Mouse (Mus musculus) left cerebral cortex, adult 2 months (tissue): Measurements from ENCODE around the gene Mast1. TPM values are rescaled to one million over a fixed set of nuclear protein-coding genes. Genes with fewer than 3 reads are reported as not detected.

Experiments used
- DNase-seq, 2 experiments: peaks; one replicate each; pipeline ENCODE4 v3.0.0; 2021 to 2022; ENCODE audit warnings: low spot score in 2 of 2, mixed read lengths in 1 of 2; ENCODE audit errors: extremely low spot score in 1 of 2
- H3K27ac ChIP-seq: fragments of 200-600 bp; 2 replicates; pipeline ENCODE4 v1.8.1; 2022
- H3K4me3 ChIP-seq: fragments of 200-600 bp; 2 replicates; pipeline ENCODE4 v1.8.1; 2022
- CTCF ChIP-seq: fragments of 200-600 bp; IDR thresholded peaks from 2 replicates; pipeline ENCODE4 v1.8.1; 2022; ENCODE audit warnings: antibody characterized with exemption, mild to moderate bottlenecking, moderate library complexity
- intact Hi-C: fragments of 180-260 bp; cut with DNase I; formaldehyde crosslinking; loops from one replicate; pipeline ENCODE4 v1.15.1; 2025
- total RNA-seq, 2 experiments: library from RNA; stranded (reverse); gene quantifications; 2 replicates each; pipeline ENCODE4 v1.2.3; 2021

The Mast1 gene
- total RNA-seq, 2 experiments from 2014 or later = 89.4 to 95.7 TPM

DNA sequence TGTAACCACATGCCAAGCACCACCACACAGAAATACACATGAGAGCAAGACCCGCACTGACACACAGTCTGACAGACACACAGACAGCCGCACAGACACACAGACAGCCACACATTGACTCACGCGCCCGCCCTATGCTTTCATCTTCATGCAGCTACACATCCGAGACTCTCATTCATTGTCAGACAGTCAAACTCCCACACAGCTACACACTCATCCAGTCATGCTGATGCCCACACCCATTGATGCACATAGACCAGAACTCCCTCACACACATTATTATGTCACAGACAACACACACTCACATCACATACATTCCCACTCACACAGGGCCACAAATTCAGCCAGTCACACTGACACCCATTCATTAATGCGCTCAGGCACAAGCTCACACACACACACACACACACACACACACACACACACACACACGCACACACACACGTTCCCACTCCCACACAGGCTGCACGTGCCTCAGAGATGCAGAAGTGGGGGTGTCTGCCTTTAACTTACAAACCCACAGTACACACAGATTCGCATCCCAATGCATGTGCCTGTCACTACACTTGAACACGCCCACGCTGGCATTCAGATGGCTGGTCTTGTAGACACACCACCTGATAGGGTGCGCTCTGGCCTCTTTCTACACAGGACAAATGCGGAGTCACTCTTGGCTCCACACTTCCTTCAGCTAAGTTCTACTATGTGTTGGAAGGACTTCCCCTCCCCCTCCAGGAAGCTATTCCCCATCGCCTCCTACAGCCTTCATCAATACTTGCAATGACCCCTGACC is 3.2 kb downstream of the Mast1 start:
- peak; percentile 31 to 34 for DNase-seq
- intact Hi-C loops = no loop called here
- Histone ChIP-seq H3K27ac (no peak overlapping the region), H3K4me3 (peak overlapping the region; percentile 89)
- no peak for TF ChIP-seq CTCF

GRCm38 (mm10) chr8:84930582-84930981 is 6.6 kb downstream of the Mast1 start:
- no peak overlapping the region for H3K4me3 ChIP-seq
- no peak for DNase-seq
- no peak overlapping the region for H3K27ac ChIP-seq
- intact Hi-C loops = no loop called here
- no peak for TF ChIP-seq CTCF

DNA sequence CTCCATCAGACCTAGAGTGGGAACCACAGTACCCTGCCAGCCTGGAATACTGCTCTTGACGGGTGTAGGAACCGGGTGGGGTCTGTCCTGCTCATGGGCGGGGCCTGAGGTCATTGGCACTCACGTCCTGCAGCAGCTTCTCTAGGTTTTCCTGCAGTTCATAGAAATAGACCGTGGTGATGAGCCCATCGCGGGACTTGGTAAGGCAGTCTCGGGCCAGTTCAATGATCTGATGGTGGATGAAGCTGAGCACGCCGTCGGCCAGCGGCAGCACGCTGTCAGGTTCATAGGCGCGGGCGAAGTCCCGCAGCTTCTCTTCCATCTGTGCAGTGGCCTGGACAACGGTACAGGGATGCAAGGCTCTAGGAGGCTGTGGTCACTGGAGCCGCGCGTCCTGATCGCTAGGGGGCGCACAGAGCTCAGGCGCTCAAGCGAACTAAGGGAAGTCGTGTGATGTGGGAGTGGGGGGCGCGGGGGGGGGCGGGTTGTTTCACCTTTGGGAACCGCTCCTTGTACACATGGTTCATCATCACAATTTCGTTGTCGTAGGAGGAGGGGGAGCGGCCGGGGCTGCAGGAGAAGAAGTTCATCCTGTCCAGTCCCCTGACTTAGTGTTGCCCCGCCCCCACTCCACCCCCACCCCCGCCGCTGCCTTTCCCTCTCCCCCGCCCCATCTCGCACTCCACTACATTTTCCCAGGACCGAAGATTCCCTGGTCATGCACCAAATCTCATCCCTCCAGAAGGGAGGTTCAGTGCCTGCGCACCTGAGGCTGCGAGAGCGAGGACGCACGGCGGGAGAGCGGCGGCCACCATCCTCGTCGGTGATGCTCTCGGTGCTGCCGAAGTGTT is 8.5 kb downstream of the Mast1 start:
- peak; percentile 71 to 77 for DNase-seq
- intact Hi-C loops = loop anchor here (2.0 kb wide), 1 partner anchor 28 kb away; no protein-coding TSS in a partner anchor
- TF ChIP-seq CTCF = peak; percentile 71
- H3K4me3 ChIP-seq = peak overlapping the region; percentile 21; the same call in 1 of the 2 replicates
- H3K27ac ChIP-seq = no peak overlapping the region

DNA sequence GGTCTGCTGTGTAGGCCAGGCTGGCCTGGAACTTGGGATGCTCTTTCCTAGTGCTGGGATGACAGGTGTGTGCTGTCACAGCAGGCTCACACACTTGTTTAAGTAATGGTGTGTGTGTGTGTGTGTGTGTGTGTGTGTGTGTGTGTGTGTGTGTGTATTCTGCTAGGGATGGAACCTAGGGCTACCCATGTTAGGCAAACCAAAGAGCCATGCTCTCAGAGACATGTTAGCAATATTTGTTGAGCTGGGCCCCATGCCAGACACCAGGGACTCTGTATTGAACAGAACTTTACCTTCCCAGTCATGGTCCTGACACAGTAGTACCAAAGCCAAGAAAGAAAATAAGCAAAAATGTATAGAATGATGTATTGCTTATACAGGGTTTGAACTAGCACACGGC is 9.6 kb downstream of the Mast1 start:
- no peak overlapping the region for H3K4me3 ChIP-seq
- no peak overlapping the region for H3K27ac ChIP-seq
- DNase-seq = no peak
- intact Hi-C loops = no loop called here
- TF ChIP-seq CTCF = no peak

DNA sequence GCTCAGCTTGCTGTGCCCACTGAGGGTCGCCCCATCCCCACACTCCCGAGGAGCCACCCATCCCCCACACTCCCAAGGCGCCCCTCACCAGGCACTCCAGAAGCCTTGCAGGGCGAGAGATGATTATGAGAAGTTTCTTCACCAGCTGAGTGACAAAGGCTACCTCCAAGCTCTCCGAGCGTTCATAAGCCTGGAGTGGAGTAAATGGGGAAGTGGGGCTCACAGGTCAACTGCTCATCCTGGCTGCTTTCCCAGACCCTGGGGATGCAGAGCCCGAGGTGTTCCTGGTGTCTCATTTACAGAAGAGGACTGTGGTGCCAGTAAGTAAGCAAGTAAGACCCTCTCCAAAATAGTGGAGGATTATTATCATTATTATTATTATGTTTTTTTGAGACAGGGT is 11.6 kb downstream of the Mast1 start:
- intact Hi-C loops = no loop called here
- H3K27ac ChIP-seq = no peak overlapping the region
- no peak for DNase-seq
- no peak overlapping the region for H3K4me3 ChIP-seq
- TF ChIP-seq CTCF = no peak

DNA sequence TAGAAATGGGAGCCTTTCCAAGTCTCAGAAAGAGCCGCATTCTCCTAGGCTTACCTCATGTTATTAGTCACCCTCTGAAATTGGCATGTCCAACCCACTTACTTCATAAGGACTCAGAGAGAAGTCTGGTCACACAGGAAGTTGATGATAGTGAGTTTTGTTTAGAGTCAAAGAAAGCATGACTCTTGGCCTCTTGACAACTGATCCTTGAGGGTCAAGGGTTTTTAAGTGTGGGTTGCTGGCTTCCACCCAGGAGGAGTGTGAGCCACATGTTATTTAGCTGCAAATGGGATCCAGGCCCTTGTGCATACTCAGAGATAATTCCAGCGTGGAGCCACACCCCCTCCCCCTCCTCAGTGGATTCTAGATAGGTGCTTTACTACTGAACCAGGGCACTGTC is 15.6 kb downstream of the Mast1 start:
- no peak for TF ChIP-seq CTCF
- no peak for DNase-seq
- no peak overlapping the region for H3K27ac ChIP-seq
- intact Hi-C loops = loop anchor here (5.0 kb wide), 1 partner anchor 54 kb away; no protein-coding TSS in a partner anchor
- H3K4me3 ChIP-seq = no peak overlapping the region

GRCm38 (mm10) chr8:84918646-84919045 is 18.5 kb downstream of the Mast1 start:
- TF ChIP-seq CTCF = no peak
- H3K4me3 ChIP-seq = no peak overlapping the region
- intact Hi-C loops = no loop called here
- no peak overlapping the region for H3K27ac ChIP-seq
- no peak for DNase-seq

DNA sequence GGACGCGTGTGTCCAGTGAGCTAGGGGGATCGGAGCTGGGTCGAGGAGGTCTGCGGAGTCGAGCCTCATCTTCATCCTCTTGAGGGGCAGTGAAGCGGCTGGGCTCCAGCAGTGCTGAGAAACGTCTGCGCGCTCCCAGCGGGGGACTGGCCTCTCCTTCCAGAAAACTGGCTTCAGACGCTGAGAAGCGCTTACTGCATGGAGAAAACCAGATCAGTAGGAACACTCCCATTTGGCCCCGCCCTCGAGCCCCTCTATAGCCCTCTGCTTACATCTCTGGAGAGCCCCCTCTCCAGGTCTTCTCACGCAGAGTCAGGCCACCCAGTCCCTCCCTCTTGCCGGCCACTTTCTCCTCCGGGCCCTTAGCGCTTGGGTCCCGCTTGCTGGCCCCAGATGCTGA is 19.4 kb downstream of the Mast1 start:
- TF ChIP-seq CTCF = no peak
- H3K27ac ChIP-seq = no peak overlapping the region
- no peak for DNase-seq
- no peak overlapping the region for H3K4me3 ChIP-seq
- intact Hi-C loops = no loop called here

DNA sequence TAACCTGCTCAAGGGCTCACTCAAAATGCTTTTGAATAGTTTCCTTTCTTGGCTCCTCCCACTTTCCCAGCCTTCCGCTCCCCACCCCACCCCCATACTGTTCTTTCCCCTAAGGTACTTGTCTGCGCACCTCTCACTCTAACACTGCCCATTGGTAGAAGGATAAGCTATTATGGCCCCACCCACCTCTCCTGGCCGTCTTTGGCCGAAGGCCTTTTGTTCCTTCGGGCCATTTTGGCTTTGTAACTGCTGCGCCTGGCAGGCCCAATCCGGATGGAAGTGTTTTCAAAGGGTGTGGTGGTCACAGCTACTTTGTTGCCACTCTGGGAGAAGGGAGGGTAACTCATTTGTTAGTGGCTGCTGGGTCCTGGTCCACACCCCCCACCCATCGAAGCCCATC is 21.9 kb downstream of the Mast1 start:
- intact Hi-C loops = no loop called here
- no peak for DNase-seq
- no peak for TF ChIP-seq CTCF
- no peak overlapping the region for H3K4me3 ChIP-seq
- H3K27ac ChIP-seq = no peak overlapping the region

DNA sequence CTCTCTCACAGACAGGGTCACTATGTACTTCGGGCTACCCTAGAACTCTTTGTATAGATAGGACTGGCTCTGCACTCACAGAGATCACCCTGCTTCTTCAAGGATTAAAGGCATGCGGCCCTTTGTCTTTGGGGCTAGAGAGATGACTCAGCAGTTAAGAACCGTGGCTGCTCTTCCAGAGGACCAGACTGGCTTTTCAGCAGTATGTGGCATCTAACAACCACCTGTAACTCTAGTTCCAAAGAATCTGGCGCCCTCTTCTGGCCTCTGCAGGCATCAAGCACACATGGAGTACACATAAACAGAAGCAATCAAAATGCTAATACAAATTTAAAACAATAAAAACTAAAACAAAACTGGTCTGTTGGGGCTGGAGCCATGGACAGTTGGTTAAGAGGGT is 23.2 kb downstream of the Mast1 start:
- DNase-seq = no peak
- Histone ChIP-seq H3K4me3 (no peak overlapping the region), H3K27ac (no peak overlapping the region)
- peak; percentile 41 for TF ChIP-seq CTCF
- intact Hi-C loops = no loop called here

GRCm38 (mm10) chr8:84913502-84913900 is 23.7 kb downstream of the Mast1 start:
- intact Hi-C loops = no loop called here
- Histone ChIP-seq H3K27ac (no peak overlapping the region; the same call in 1 of the 2 replicates), H3K4me3 (no peak overlapping the region)
- no peak for TF ChIP-seq CTCF
- no peak for DNase-seq

DNA sequence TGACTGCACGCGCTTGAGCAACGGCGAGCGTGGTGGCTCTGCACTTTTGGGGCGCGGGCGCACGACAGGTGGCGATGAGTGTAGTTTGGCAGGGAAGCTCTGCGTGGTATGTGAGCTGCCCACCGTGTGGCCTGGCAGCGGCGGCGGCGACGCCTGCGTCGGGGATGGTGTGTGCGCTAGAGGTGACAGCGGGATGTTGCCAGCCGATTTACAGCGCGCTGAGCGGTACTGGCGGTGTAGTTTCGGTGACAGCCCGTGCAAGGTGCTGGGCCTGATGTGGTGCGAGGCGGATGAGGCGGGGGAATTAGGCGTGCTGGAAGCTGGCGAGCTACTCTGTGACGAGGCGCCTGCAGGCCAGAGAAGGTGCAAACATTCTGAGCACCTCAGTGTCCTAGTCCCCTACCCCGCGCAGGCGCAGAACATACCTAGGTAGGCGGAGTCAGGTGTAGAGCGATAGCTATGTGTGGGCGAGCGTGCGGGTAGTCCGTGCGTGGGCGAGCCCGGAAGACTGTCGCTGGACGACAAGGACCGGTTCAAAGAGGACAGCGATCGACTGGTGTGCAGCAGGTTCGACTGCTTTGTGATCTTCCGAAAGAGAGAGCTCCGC is 24.2 kb downstream of the Mast1 start:
- no peak overlapping the region; the same call in 1 of the 2 replicates for H3K27ac ChIP-seq
- intact Hi-C loops = no loop called here
- H3K4me3 ChIP-seq = peak overlapping the region; percentile 17; the same call in 1 of the 2 replicates
- TF ChIP-seq CTCF = no peak
- peak; percentile 63 to 69 for DNase-seq
